Mouse (Mus musculus) lung, postnatal 10 days (tissue): ENCODE results near the gene Cd6.

Source experiments
- DNase-seq: peaks from one replicate; pipeline ENCODE4 v3.0.0; 2021

The Cd6 gene

GRCm38 (mm10) chr19:10759983-10760831 lies 69.7 kb downstream of the Cd6 start:
- DNase-seq = no peak

- no peak for DNase-seq
Observed at GRCm38 (mm10) chr19:10759525-10759924, 70.3 kb downstream of the Cd6 start.

GRCm38 (mm10) chr19:10758708-10759107 lies 71.2 kb downstream of the Cd6 start:
- no peak for DNase-seq

- no peak for DNase-seq
Observed at GRCm38 (mm10) chr19:10757526-10757925, 72.3 kb downstream of the Cd6 start.

GRCm38 (mm10) chr19:10757125-10757524 lies 72.7 kb downstream of the Cd6 start:
- DNase-seq = no peak

GRCm38 (mm10) chr19:10752646-10753045 lies 77.2 kb downstream of the Cd6 start:
- DNase-seq = no peak

GRCm38 (mm10) chr19:10752106-10752505 lies 77.8 kb downstream of the Cd6 start:
- no peak for DNase-seq

- no peak for DNase-seq
Observed at GRCm38 (mm10) chr19:10751607-10752006, 78.3 kb downstream of the Cd6 start.

- DNase-seq = no peak
Observed at GRCm38 (mm10) chr19:10750161-10750560, 79.7 kb downstream of the Cd6 start.

- no peak for DNase-seq
Observed at GRCm38 (mm10) chr19:10749295-10749694, 80.6 kb downstream of the Cd6 start.

- no peak for DNase-seq
Observed at GRCm38 (mm10) chr19:10748401-10749102, 81.3 kb downstream of the Cd6 start.

GRCm38 (mm10) chr19:10747718-10748117 lies 82.1 kb downstream of the Cd6 start:
- DNase-seq = no peak

- no peak for DNase-seq
Observed at GRCm38 (mm10) chr19:10747182-10747581, 82.7 kb downstream of the Cd6 start.

- no peak for DNase-seq
Observed at GRCm38 (mm10) chr19:10742565-10742964, 87.3 kb downstream of the Cd6 start.

- no peak for DNase-seq
Observed at GRCm38 (mm10) chr19:10742145-10742544, 87.7 kb downstream of the Cd6 start.

- peak; percentile 26 for DNase-seq
Observed at GRCm38 (mm10) chr19:10740641-10741440, 89.0 kb downstream of the Cd6 start.

- DNase-seq = no peak
Observed at GRCm38 (mm10) chr19:10739916-10740315, 89.9 kb downstream of the Cd6 start.
